Mouse (Mus musculus): ENCODE data around the gene Zscan10.

The Zscan10 gene

DNA sequence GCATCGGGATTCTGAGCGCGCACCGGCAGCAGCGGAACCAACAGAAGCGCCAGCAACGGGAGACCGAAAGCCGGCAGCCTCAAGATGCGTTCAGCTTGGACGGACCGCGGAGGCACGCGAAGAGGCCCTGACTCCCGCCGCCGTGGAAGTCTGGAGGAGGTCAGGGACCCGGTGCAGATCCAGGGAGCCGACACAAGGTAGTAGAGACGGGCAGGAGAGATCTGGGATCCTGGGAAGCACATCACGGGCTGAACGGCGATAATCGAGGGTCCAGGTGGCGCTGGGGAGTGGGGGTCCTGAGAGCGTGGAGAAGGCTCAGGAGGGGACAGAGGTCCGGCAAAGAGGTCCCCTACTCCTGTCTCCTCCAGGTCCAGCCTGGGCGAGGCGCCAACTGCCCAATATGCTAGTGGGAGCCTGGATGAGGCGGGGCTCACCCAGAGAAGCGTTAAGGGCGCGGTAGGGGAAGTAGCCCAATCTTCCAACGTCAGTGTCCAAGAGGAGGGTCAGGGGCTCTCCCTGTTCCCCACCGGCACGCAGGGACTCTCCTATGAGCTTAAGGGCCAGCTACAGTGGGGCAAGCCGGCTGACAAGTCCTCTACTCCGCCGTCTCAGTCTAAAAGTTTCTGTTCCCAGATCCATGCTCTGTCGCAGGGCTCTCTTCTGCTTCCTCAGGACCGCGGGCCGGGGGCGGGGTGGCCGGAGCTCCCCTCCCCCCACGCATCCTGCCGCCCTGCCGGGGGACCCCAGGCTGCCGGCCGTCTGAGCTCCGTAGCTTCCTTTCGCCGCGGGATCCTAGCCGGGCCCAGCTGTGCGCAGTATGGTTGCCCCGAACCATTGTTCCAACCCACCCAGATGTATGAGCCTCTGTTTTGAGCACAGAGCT is 44.2 kb downstream of the Zscan10 start, which contains the start of gene Mmp25:
Gene Mmp25, minus strand, starts transcription at position 665 of the 883 bp plus-strand sequence.
- DNase-seq (ENCODE audit: extremely low read depth, low read depth): no peak

DNA sequence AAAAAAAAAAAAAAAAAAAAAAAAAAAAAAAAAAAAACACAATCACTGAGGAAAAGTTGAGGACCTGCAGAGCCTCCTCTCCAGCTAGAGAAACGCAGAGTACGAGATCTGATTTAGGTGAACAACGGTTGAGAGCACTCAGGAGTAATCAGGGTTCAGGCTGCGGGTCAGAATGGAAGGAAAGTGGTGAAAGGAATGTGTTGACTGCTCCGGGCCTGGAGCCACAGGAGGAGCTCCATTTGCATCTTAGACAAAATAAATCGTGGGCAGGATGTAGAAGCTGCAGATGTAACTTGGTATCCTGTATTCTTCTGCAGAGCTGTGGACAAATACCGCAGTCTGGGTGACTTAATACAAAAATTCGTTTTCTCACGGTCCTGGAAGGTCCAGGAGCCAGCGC is 45.2 kb downstream of the Zscan10 start:
- DNase-seq (ENCODE audit: extremely low read depth, low read depth): no peak

DNA sequence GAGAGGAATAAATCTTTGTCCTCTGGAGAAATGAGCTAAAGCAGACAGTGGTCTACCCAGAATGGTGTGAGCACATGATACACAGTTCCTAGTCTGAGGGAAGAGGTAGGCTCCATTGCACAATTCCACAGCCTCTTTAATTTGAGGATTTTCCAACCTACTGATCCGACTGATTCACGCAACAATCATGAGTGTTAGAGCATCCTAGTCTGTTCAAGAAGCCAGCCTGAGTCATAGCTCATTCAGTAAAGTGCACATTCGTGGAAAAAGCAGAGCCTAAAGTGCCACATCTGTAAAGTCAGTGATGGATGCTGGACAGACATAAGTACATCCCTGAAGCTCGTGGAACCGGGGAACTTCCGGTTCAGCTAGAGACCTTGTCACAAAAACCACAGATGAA is 50.7 kb downstream of the Zscan10 start:
- no peak for DNase-seq (ENCODE audit: extremely low read depth, low read depth)

GRCm38 (mm10) chr17:23653324-23653723 is 52.7 kb downstream of the Zscan10 start:
- no peak for DNase-seq (ENCODE audit: extremely low read depth, low read depth)

DNA sequence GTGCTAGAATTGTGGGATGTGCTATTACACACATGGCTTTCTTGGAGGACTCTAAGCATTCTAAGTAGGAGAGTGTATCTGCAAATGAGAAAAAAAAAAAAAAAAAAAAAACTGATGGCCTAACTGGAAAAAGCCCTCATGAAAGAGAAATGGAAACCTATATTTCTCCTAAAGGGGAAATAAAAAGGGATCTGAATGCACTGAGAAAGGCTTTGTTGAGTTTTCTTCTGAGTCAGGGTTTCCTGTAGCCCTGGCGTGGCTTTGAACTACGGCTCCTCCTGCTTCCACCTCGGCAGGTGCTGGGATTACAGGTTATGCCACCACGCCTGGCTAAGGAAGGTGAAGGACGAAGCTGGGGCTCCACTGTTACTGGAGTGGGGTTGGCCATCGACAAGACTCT is 53.3 kb downstream of the Zscan10 start:
- DNase-seq (ENCODE audit: extremely low read depth, low read depth): no peak

GRCm38 (mm10) chr17:23654410-23654809 is 53.8 kb downstream of the Zscan10 start:
- DNase-seq (ENCODE audit: extremely low read depth, low read depth): no peak

DNA sequence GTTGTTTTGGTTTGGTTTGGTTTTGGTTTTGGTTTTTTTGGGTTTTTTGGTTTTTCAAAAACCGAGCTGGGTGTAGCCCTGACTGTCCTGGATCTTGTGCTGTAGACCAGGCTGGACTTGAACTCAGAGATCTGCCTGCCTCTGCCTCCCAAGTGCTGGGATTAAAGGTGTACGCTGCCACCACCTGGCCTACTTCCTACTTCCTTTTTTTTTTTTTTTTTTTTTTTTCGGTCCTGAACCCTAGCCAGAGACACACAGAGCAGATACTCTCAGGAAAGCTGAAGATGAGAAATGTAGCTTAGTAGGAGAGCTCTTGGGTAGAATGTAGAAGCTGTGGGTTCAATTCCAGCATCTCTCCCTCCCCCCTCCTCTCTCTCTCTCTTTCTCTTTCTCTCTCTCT is 57.8 kb downstream of the Zscan10 start:
- no peak for DNase-seq (ENCODE audit: extremely low read depth, low read depth)

DNA sequence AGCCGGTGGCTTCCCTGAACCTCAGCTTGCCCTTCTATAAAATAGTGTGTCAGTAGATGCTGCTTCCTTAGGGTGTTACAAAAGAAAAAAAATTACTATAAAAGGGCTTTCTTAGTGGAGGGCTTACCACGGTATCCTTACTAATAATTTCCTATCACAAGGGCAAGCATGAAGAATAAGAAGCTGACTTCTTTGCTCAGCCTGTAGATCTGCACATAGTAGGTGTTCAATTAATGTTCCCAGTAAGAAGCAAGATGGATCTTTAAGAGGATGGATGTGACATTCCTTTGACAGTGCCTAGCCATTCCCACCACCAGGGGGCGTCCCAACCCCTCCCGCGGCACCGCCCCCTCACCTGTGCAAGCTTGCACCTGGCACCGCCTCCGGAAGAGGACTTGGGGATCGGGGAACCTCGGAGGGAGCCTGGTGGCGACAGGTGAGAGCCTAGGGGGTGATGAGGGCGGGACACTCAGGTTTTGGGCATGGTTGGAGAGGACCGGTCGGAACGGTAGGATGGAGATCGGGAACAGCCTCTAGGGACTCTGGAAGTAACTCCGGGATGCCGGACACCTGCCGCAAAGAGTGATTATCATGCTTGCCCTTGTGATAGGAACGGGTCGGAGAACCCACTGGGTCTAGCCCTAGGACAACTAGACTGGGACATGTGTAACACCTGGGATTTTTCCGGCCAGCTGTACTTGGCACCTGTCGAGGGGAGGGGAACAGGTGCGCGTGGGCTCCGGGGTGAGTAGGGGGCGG is 59.6 kb downstream of the Zscan10 start, which contains the start of gene Bicdl2:
Gene Bicdl2, plus strand, starts transcription at position 390 of the 759 bp plus-strand sequence.
- no peak for DNase-seq (ENCODE audit: extremely low read depth, low read depth)

Measured in MEL-GATA-1-ER (cell line).